Mouse (Mus musculus) heart, embryonic 12.5 days (tissue): Measurements from ENCODE around the gene Siah3. TPM values are rescaled to one million over a fixed set of nuclear protein-coding genes. Genes with fewer than 3 reads are reported as not detected.
A peak's percentile ranks its signal among the peaks of the same experiment; 100 is the strongest.

Experiments
- ATAC-seq: fragments of 200-750 bp; cut with Nextera tagmentation; 2 replicates; pipeline ENCODE4 v1.8.0; 2017; ENCODE audit warnings: moderate TSS enrichment, moderate library complexity; ENCODE audit not compliant: insufficient number of reproducible peaks, low FRiP score
- H3K27ac ChIP-seq: fragments of 300-500 bp; sonication (generic); 2 replicates; pipeline ENCODE4 v1.5.1; 2016; ENCODE audit warnings: mild to moderate bottlenecking, moderate library complexity; ENCODE audit not compliant: poor library complexity, severe bottlenecking
- H3K27me3 ChIP-seq: fragments of 300-500 bp; sonication (generic); replicated peaks from 2 replicates; pipeline ENCODE4 v1.6.1; 2016; ENCODE audit warnings: mild to moderate bottlenecking, moderate library complexity
- H3K36me3 ChIP-seq: fragments of 300-500 bp; sonication (generic); 2 replicates; pipeline ENCODE4 v1.6.1; 2016; ENCODE audit warnings: mild to moderate bottlenecking, moderate library complexity
- H3K4me1 ChIP-seq: fragments of 300-500 bp; sonication (generic); replicated peaks from 2 replicates; pipeline ENCODE4 v1.6.1; 2016; ENCODE audit warnings: mild to moderate bottlenecking
- H3K4me2 ChIP-seq: fragments of 300-500 bp; sonication (generic); 2 replicates; pipeline ENCODE4 v1.6.1; 2016; ENCODE audit warnings: mild to moderate bottlenecking, moderate library complexity
- H3K4me3 ChIP-seq: fragments of 300-500 bp; sonication (generic); 2 replicates; pipeline ENCODE4 v1.5.1; 2016; ENCODE audit warnings: mild to moderate bottlenecking
- H3K9ac ChIP-seq: fragments of 300-500 bp; sonication (generic); 2 replicates; pipeline ENCODE4 v1.6.1; 2016; ENCODE audit warnings: mild to moderate bottlenecking, moderate library complexity
- H3K9me3 ChIP-seq: fragments of 300-500 bp; sonication (generic); replicated peaks from 2 replicates; pipeline ENCODE4 v1.6.1; 2016; ENCODE audit warnings: mild to moderate bottlenecking, moderate library complexity
- WGBS: fragments of 180-500 bp; shearing (Covaris S2); methylation state at CpG from one replicate; pipeline ENCODE4 v1.1.7; 2016; 5-methylcytosine and 5-hydroxymethylcytosine counted together
- polyA plus RNA-seq: library from polyadenylated mRNA; unstranded; fragments of >200 nt; fragmentation: Nextera tagmentation; extraction: Ambion mirVana; gene quantifications from 2 replicates; pipeline ENCODE4 v1.2.1, GENCODE M21; 2016

Gene Siah3
- polyA plus RNA-seq, 1 experiment from 2014 or later: not detected

- Histone ChIP-seq H3K4me3 (no peak overlapping the region), H3K9me3 (0 out of 2 replicates have a peak, but pooled peaks cover 6% of the 10 kb centered on the region), H3K4me2 (no peak overlapping the region), H3K9ac (no peak overlapping the region), H3K36me3 (no peaks in the 10 kb centered on the region), H3K27me3 (no peaks in the 10 kb centered on the region), H3K4me1 (peaks cover 6% of the 10 kb centered on the region; the same call in 1 of the 2 replicates), H3K27ac (no peak overlapping the region)
- WGBS: 43% methylated on average over 8 of the region's 8 CpGs
- no peak for ATAC-seq
Observed at GRCm38 (mm10) chr14:75502446-75502845, 46.7 kb downstream of the Siah3 start.

GRCm38 (mm10) chr14:75504255-75504654 lies 48.5 kb downstream of the Siah3 start:
- no peaks in the 10 kb centered on the region for H3K9me3 ChIP-seq
- ATAC-seq: peak; percentile 69
- H3K27me3 ChIP-seq: no peaks in the 10 kb centered on the region
- peaks cover 6% of the 10 kb centered on the region; the same call in 1 of the 2 replicates for H3K4me1 ChIP-seq
- H3K4me3 ChIP-seq: no peak overlapping the region
- no peak overlapping the region for H3K4me2 ChIP-seq
- H3K9ac ChIP-seq: no peak overlapping the region
- no peaks in the 10 kb centered on the region for H3K36me3 ChIP-seq
- H3K27ac ChIP-seq: no peak overlapping the region
- WGBS: 38% methylated on average over 2 of the region's 2 CpGs

GRCm38 (mm10) chr14:75505126-75505840 lies 49.5 kb downstream of the Siah3 start:
- Histone ChIP-seq H3K36me3 (no peaks in the 10 kb centered on the region), H3K4me3 (no peak overlapping the region)
- WGBS: 43% methylated on average over 8 of the region's 8 CpGs

GRCm38 (mm10) chr14:75506246-75506645 lies 50.5 kb downstream of the Siah3 start:
- Histone ChIP-seq H3K27me3 (0 out of 2 replicates have a peak, but pooled peaks cover 3% of the 10 kb centered on the region), H3K4me2 (no peak overlapping the region), H3K36me3 (no peaks in the 10 kb centered on the region), H3K27ac (no peak overlapping the region), H3K9ac (no peak overlapping the region), H3K4me3 (no peak overlapping the region), H3K4me1 (peaks cover 6% of the 10 kb centered on the region; the same call in 1 of the 2 replicates), H3K9me3 (no peaks in the 10 kb centered on the region)
- 75% methylated on average over 3 of the region's 3 CpGs for WGBS
- no peak for ATAC-seq

More at GRCm38 (mm10) chr14:75505126-75505840, 49.5 kb downstream of the Siah3 start:
- Histone ChIP-seq H3K4me2 (no peak overlapping the region), H3K9ac (no peak overlapping the region), H3K27me3 (no peaks in the 10 kb centered on the region), H3K9me3 (no peaks in the 10 kb centered on the region), H3K27ac (no peak overlapping the region), H3K4me1 (peaks cover 6% of the 10 kb centered on the region; the same call in 1 of the 2 replicates)
- ATAC-seq: no peak

GRCm38 (mm10) chr14:75510125-75510524 lies 54.3 kb downstream of the Siah3 start:
- no peaks in the 10 kb centered on the region for H3K36me3 ChIP-seq

GRCm38 (mm10) chr14:75512946-75513345 lies 57.2 kb downstream of the Siah3 start:
- H3K36me3 ChIP-seq: no peaks in the 10 kb centered on the region
- no peak for ATAC-seq
- no peaks in the 10 kb centered on the region for H3K4me1 ChIP-seq
- peaks cover 23% of the 10 kb centered on the region for H3K27me3 ChIP-seq
- no peak overlapping the region for H3K4me2 ChIP-seq
- H3K9me3 ChIP-seq: no peaks in the 10 kb centered on the region
- 61% methylated on average over 3 of the region's 3 CpGs for WGBS
- H3K27ac ChIP-seq: no peak overlapping the region
- no peak overlapping the region for H3K9ac ChIP-seq
- no peak overlapping the region for H3K4me3 ChIP-seq

More at GRCm38 (mm10) chr14:75510125-75510524, 54.3 kb downstream of the Siah3 start:
- Histone ChIP-seq H3K4me1 (no peaks in the 10 kb centered on the region), H3K9me3 (no peaks in the 10 kb centered on the region), H3K27me3 (peaks cover 6% of the 10 kb centered on the region), H3K27ac (no peak overlapping the region), H3K4me2 (no peak overlapping the region), H3K9ac (no peak overlapping the region), H3K4me3 (no peak overlapping the region)
- ATAC-seq: no peak
- WGBS: 75% methylated on average over 6 of the region's 6 CpGs

- Histone ChIP-seq H3K9me3 (no peaks in the 10 kb centered on the region), H3K36me3 (no peaks in the 10 kb centered on the region), H3K4me3 (no peak overlapping the region), H3K4me1 (peaks cover 12% of the 10 kb centered on the region), H3K4me2 (no peak overlapping the region), H3K9ac (no peak overlapping the region), H3K27me3 (peaks cover 20% of the 10 kb centered on the region), H3K27ac (no peak overlapping the region)
- ATAC-seq: no peak
- WGBS: 83% methylated on average over 3 of the region's 3 CpGs
Observed at GRCm38 (mm10) chr14:75516161-75516560, 60.4 kb downstream of the Siah3 start.

GRCm38 (mm10) chr14:75516917-75517595 lies 61.3 kb downstream of the Siah3 start:
- no peaks in the 10 kb centered on the region for H3K9me3 ChIP-seq
- peaks cover 12% of the 10 kb centered on the region for H3K4me1 ChIP-seq
- no peak overlapping the region for H3K4me2 ChIP-seq
- H3K27me3 ChIP-seq: peaks cover 20% of the 10 kb centered on the region
- no peak overlapping the region for H3K4me3 ChIP-seq
- H3K27ac ChIP-seq: no peak overlapping the region
- no peaks in the 10 kb centered on the region for H3K36me3 ChIP-seq
- 72% methylated on average over 9 of the region's 9 CpGs for WGBS
- ATAC-seq: no peak
- H3K9ac ChIP-seq: no peak overlapping the region

- Histone ChIP-seq H3K9ac (no peak overlapping the region), H3K27ac (no peak overlapping the region), H3K4me3 (no peak overlapping the region), H3K4me1 (peaks cover 12% of the 10 kb centered on the region), H3K27me3 (peaks cover 20% of the 10 kb centered on the region), H3K4me2 (peak overlapping the region; percentile 51), H3K36me3 (no peaks in the 10 kb centered on the region), H3K9me3 (no peaks in the 10 kb centered on the region)
- no peak for ATAC-seq
- 67% methylated on average over 15 of the region's 15 CpGs for WGBS
Observed at GRCm38 (mm10) chr14:75518196-75518887, 62.6 kb downstream of the Siah3 start.

GRCm38 (mm10) chr14:75518899-75519298 lies 63.1 kb downstream of the Siah3 start:
- Histone ChIP-seq H3K4me3 (no peak overlapping the region), H3K4me1 (peaks cover 12% of the 10 kb centered on the region), H3K9ac (no peak overlapping the region), H3K4me2 (peak overlapping the region; percentile 51), H3K9me3 (no peaks in the 10 kb centered on the region), H3K27me3 (peaks cover 20% of the 10 kb centered on the region), H3K27ac (no peak overlapping the region), H3K36me3 (no peaks in the 10 kb centered on the region)
- 56% methylated on average over 6 of the region's 6 CpGs for WGBS
- ATAC-seq: peak; percentile 57; the same call in 1 of the 2 replicates

- Histone ChIP-seq H3K27me3 (peaks cover 20% of the 10 kb centered on the region), H3K36me3 (no peaks in the 10 kb centered on the region), H3K4me3 (no peak overlapping the region), H3K27ac (no peak overlapping the region), H3K9me3 (no peaks in the 10 kb centered on the region), H3K9ac (no peak overlapping the region), H3K4me2 (no peak overlapping the region), H3K4me1 (peaks cover 12% of the 10 kb centered on the region)
- 57% methylated on average over 8 of the region's 8 CpGs for WGBS
- ATAC-seq: no peak
Observed at GRCm38 (mm10) chr14:75519668-75520067, 63.9 kb downstream of the Siah3 start.
